Mouse (Mus musculus) forebrain, embryonic 16.5 days (tissue): Measurements from ENCODE around the gene Slc25a12. TPM values are rescaled to one million over a fixed set of nuclear protein-coding genes. Genes with fewer than 3 reads are reported as not detected.

Source experiments
- ATAC-seq: fragments of 200-750 bp; cut with Nextera tagmentation; 2 replicates; pipeline ENCODE4 v1.8.0; 2017; ENCODE audit warnings: mild to moderate bottlenecking, moderate library complexity
- H3K27ac ChIP-seq: fragments of 300-500 bp; sonication (generic); 2 replicates; pipeline ENCODE4 v1.5.1; 2014; ENCODE audit warnings: low read length, control low read depth
- H3K27me3 ChIP-seq: fragments of 300-500 bp; sonication (generic); replicated peaks from 2 replicates; pipeline ENCODE4 v1.6.1; 2014; ENCODE audit warnings: low read length; ENCODE audit not compliant: control insufficient read depth, insufficient read depth
- H3K36me3 ChIP-seq: fragments of 300-500 bp; sonication (generic); 2 replicates; pipeline ENCODE4 v1.6.1; 2014; ENCODE audit not compliant: control insufficient read depth, insufficient read depth
- H3K4me1 ChIP-seq: fragments of 300-500 bp; sonication (generic); replicated peaks from 2 replicates; pipeline ENCODE4 v1.6.1; 2014; ENCODE audit warnings: low read length; ENCODE audit not compliant: control insufficient read depth, insufficient read depth
- H3K4me2 ChIP-seq: fragments of 300-500 bp; sonication (generic); 2 replicates; pipeline ENCODE4 v1.6.1; 2014; ENCODE audit warnings: mild to moderate bottlenecking, low read length, control low read depth
- H3K4me3 ChIP-seq: fragments of 300-500 bp; sonication (generic); replicated peaks from 2 replicates; pipeline ENCODE4 v1.5.1; 2014; ENCODE audit warnings: mild to moderate bottlenecking, low read length, control low read depth
- H3K9ac ChIP-seq: fragments of 300-500 bp; sonication (generic); replicated peaks from 2 replicates; pipeline ENCODE4 v1.6.1; 2014; ENCODE audit warnings: low read depth, low read length, control low read depth
- H3K9me3 ChIP-seq: fragments of 300-500 bp; sonication (generic); 2 replicates; pipeline ENCODE4 v1.6.1; 2016; ENCODE audit warnings: low read length; ENCODE audit not compliant: control insufficient read depth
- WGBS: fragments of 180-500 bp; shearing (Covaris S2); extraction: QIAGEN DNeasy Blood & Tissue Kit; methylation state at CpG from one replicate; pipeline ENCODE4 v1.1.7; 2014; 5-methylcytosine and 5-hydroxymethylcytosine counted together
- polyA plus RNA-seq: library from polyadenylated mRNA; unstranded; fragments of >200 nt; fragmentation: Nextera tagmentation; extraction: Ambion mirVana; gene quantifications from 2 replicates; pipeline ENCODE4 v1.2.1, GENCODE M21; 2015

Slc25a12 gene
- polyA plus RNA-seq, 1 experiment from 2014 or later, result 86.7 TPM

DNA sequence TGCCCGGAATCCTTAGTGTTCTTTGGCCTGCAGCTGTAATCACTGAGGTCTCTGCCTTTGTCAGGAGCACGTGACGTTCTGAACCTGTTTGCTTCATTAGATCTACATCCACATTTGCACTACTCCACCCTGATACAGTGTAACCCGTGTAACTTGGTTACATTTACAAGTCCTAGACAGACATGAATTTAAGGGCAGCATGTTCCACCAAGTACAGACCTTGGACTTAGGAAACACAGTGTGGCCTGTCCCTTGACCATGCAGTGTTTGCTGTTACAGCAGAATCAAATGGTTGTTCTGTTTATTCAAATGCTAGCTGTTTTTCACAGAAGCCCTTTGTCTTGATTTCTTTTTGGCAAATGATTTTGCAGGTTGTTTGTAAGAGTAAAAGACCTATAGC, 112.7 kb downstream of the Slc25a12 start:
- Histone ChIP-seq H3K4me2 (no peak overlapping the region), H3K4me3 (no peak overlapping the region), H3K9me3 (no peaks in the 10 kb centered on the region), H3K36me3 (peaks cover 36% of the 10 kb centered on the region), H3K27ac (no peak overlapping the region), H3K4me1 (peaks cover 8% of the 10 kb centered on the region; the same call in 1 of the 2 replicates), H3K27me3 (no peaks in the 10 kb centered on the region), H3K9ac (no peak overlapping the region)
- ATAC-seq, result no peak
- 74% methylated on average over 4 of the region's 4 CpGs for WGBS

- H3K27ac ChIP-seq, result no peak overlapping the region
- no peaks in the 10 kb centered on the region for H3K27me3 ChIP-seq
- 74% methylated on average over 5 of the region's 5 CpGs for WGBS
- no peak overlapping the region for H3K4me2 ChIP-seq
- peaks cover 14% of the 10 kb centered on the region for H3K4me1 ChIP-seq
- no peaks in the 10 kb centered on the region for H3K9me3 ChIP-seq
- no peak overlapping the region for H3K4me3 ChIP-seq
- ATAC-seq, result no peak
- no peak overlapping the region for H3K9ac ChIP-seq
- H3K36me3 ChIP-seq, result peaks cover 26% of the 10 kb centered on the region
Observed at GRCm38 (mm10) chr2:71250841-71251240, 116.7 kb downstream of the Slc25a12 start.

- Histone ChIP-seq H3K4me2 (no peak overlapping the region), H3K36me3 (peaks cover 26% of the 10 kb centered on the region), H3K9me3 (no peaks in the 10 kb centered on the region), H3K4me1 (peaks cover 27% of the 10 kb centered on the region), H3K9ac (no peak overlapping the region), H3K27me3 (no peaks in the 10 kb centered on the region), H3K4me3 (no peak overlapping the region), H3K27ac (no peak overlapping the region)
- WGBS, result 73% methylated on average over 3 of the region's 3 CpGs
- ATAC-seq, result no peak
Observed at GRCm38 (mm10) chr2:71248071-71248470, 119.5 kb downstream of the Slc25a12 start.

DNA sequence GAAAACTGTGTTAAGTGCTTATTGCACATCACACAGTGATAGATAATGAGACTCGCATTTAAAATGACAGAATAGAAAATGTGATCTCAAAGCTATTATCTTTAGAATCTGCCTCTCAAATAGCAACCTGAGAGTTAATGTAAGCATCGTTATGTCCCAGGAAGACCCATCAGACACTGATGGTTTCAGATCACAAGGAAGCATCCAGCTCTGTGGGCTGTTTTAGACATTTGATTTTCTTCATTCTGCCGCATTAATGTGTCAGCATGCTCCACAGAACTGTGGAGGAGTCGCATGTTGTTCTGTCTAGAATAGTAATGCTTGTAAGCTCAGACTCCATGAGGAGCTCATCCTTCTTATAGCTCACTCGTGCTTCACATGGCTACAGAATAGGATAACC, 121.5 kb downstream of the Slc25a12 start:
- peak overlapping the region; percentile 64 for H3K27ac ChIP-seq
- no peak for ATAC-seq
- no peak overlapping the region for H3K4me3 ChIP-seq
- peaks cover 27% of the 10 kb centered on the region for H3K36me3 ChIP-seq
- no peaks in the 10 kb centered on the region for H3K27me3 ChIP-seq
- no peak overlapping the region for H3K9ac ChIP-seq
- WGBS, result 70% methylated on average over 5 of the region's 5 CpGs
- no peak overlapping the region for H3K4me2 ChIP-seq
- no peaks in the 10 kb centered on the region for H3K9me3 ChIP-seq
- peaks cover 28% of the 10 kb centered on the region for H3K4me1 ChIP-seq

- Histone ChIP-seq H3K4me2 (no peak overlapping the region; the same call in 1 of the 2 replicates), H3K4me3 (no peak overlapping the region), H3K4me1 (peaks cover 28% of the 10 kb centered on the region), H3K27ac (peak overlapping the region; percentile 87), H3K9ac (no peak overlapping the region), H3K9me3 (no peaks in the 10 kb centered on the region), H3K36me3 (peaks cover 22% of the 10 kb centered on the region), H3K27me3 (no peaks in the 10 kb centered on the region)
- 13% methylated on average over 3 of the region's 3 CpGs for WGBS
- ATAC-seq, result peak; percentile 90
Observed at GRCm38 (mm10) chr2:71245416-71245815, 122.1 kb downstream of the Slc25a12 start.

- H3K27ac ChIP-seq, result peak overlapping the region; percentile 87
- peak; percentile 70 for ATAC-seq
- no peaks in the 10 kb centered on the region for H3K9me3 ChIP-seq
- 17% methylated on average over 7 of the region's 7 CpGs for WGBS
- no peak overlapping the region for H3K4me3 ChIP-seq
- peaks cover 17% of the 10 kb centered on the region for H3K36me3 ChIP-seq
- no peak overlapping the region for H3K9ac ChIP-seq
- no peaks in the 10 kb centered on the region for H3K27me3 ChIP-seq
- H3K4me1 ChIP-seq, result peaks cover 28% of the 10 kb centered on the region
- H3K4me2 ChIP-seq, result 0 out of 2 replicates have a peak overlapping the region, but pooled peaks have one; percentile 4
Observed at GRCm38 (mm10) chr2:71244807-71245206, 122.7 kb downstream of the Slc25a12 start.

GRCm38 (mm10) chr2:71243058-71243672, 124.4 kb downstream of the Slc25a12 start:
- 35% methylated on average over 9 of the region's 9 CpGs for WGBS
- Histone ChIP-seq H3K9me3 (no peaks in the 10 kb centered on the region), H3K9ac (no peak overlapping the region), H3K27ac (no peak overlapping the region), H3K36me3 (peaks cover 10% of the 10 kb centered on the region), H3K4me3 (no peak overlapping the region), H3K27me3 (no peaks in the 10 kb centered on the region), H3K4me2 (no peak overlapping the region), H3K4me1 (peaks cover 28% of the 10 kb centered on the region)
- peak; percentile 37; the same call in 1 of the 2 replicates for ATAC-seq

- peaks cover 28% of the 10 kb centered on the region for H3K4me1 ChIP-seq
- H3K27ac ChIP-seq, result no peak overlapping the region
- no peaks in the 10 kb centered on the region for H3K27me3 ChIP-seq
- 91% methylated on average over 3 of the region's 3 CpGs for WGBS
- no peak overlapping the region for H3K4me3 ChIP-seq
- H3K9me3 ChIP-seq, result no peaks in the 10 kb centered on the region
- H3K9ac ChIP-seq, result no peak overlapping the region
- H3K36me3 ChIP-seq, result peaks cover 8% of the 10 kb centered on the region
- no peak for ATAC-seq
- H3K4me2 ChIP-seq, result no peak overlapping the region
Observed at GRCm38 (mm10) chr2:71242180-71242579, 125.4 kb downstream of the Slc25a12 start.

DNA sequence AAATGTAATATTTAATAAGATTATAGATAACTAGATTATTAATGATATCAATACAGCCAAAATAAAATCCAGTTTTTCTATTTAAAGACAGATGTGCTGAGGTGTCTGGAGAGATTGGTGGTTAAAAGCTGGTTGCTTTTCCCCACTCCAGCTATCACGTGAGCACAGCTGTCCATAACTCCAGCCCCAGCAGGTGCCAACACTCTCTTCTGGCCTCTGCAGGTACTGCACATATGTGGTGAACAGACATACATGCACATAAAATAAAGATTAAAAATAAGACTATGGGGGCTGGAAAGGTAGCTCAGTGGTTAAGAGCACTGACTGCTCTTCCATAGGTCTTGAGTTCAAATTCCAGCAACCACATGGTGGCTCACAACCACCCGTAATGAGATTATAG, 126.0 kb downstream of the Slc25a12 start:
- WGBS, result 91% methylated on average over 2 of the region's 2 CpGs
- no peak for ATAC-seq
- Histone ChIP-seq H3K36me3 (peaks cover 8% of the 10 kb centered on the region), H3K4me1 (peaks cover 28% of the 10 kb centered on the region), H3K27me3 (no peaks in the 10 kb centered on the region), H3K9ac (no peak overlapping the region), H3K4me2 (no peak overlapping the region), H3K27ac (no peak overlapping the region), H3K4me3 (no peak overlapping the region), H3K9me3 (no peaks in the 10 kb centered on the region)

- H3K4me1 ChIP-seq, result no peaks in the 10 kb centered on the region
- H3K9ac ChIP-seq, result no peak overlapping the region
- 95% methylated on average over 6 of the region's 6 CpGs for WGBS
- no peak overlapping the region for H3K4me3 ChIP-seq
- no peak overlapping the region for H3K4me2 ChIP-seq
- H3K36me3 ChIP-seq, result peaks cover 14% of the 10 kb centered on the region
- ATAC-seq, result no peak
- H3K27me3 ChIP-seq, result no peaks in the 10 kb centered on the region
- H3K27ac ChIP-seq, result no peak overlapping the region
- H3K9me3 ChIP-seq, result no peaks in the 10 kb centered on the region
Observed at GRCm38 (mm10) chr2:71236009-71236408, 131.5 kb downstream of the Slc25a12 start.
